Mouse (Mus musculus) kidney, adult 2 months (tissue): ENCODE measurements at regions not wholly inside any gene's neighbourhood (a gene's known extent, or its start where the extent isn't known, plus 50 kb on each side); places are given as distances from the start of the nearest gene placed in this dataset.

Experiments
- DNase-seq: peaks from one replicate; pipeline ENCODE4 v3.0.0; 2021
- H3K27ac ChIP-seq: fragments of 200-500 bp; 2 replicates; pipeline ENCODE4 v1.5.1; 2012; ENCODE audit warnings: low read depth, low read length, control low read depth, inconsistent platforms; ENCODE audit not compliant: insufficient read depth
- H3K27me3 ChIP-seq: fragments of 200-500 bp; replicated peaks from 2 replicates; pipeline ENCODE4 v1.6.1; 2012; ENCODE audit warnings: mild to moderate bottlenecking, moderate library complexity, low read length, inconsistent platforms; ENCODE audit not compliant: control insufficient read depth, insufficient read depth
- H3K36me3 ChIP-seq: fragments of 200-500 bp; 2 replicates; pipeline ENCODE4 v1.6.1; 2012; ENCODE audit warnings: mild to moderate bottlenecking, moderate library complexity, low read length, inconsistent platforms; ENCODE audit not compliant: control insufficient read depth, insufficient read depth
- H3K4me1 ChIP-seq: fragments of 200-500 bp; 2 replicates; pipeline ENCODE4 v1.6.1; 2011; ENCODE audit warnings: low read length; ENCODE audit not compliant: control insufficient read depth, insufficient read depth
- H3K4me3 ChIP-seq: fragments of 200-500 bp; 2 replicates; pipeline ENCODE4 v1.5.1; 2011; ENCODE audit warnings: mild to moderate bottlenecking, low read depth, low read length, control low read depth; ENCODE audit not compliant: insufficient read depth
- CTCF ChIP-seq: fragments of 200-500 bp; conservative IDR thresholded peaks from 2 replicates; pipeline ENCODE4 v1.5.1; 2011; ENCODE audit warnings: low read depth, mild to moderate bottlenecking, control low read depth, low read length, moderate library complexity, mixed read lengths; ENCODE audit not compliant: insufficient read depth, insufficient read length
- POLR2A ChIP-seq: fragments of 200-500 bp; IDR thresholded peaks from one replicate; pipeline ENCODE4 v1.6.1; 2011; ENCODE audit warnings: low read depth, low read length, control low read depth
- WGBS: fragments of 180-500 bp; shearing (Covaris S2); methylation state at CpG from one replicate; pipeline ENCODE4 v1.1.7; 2018; 5-methylcytosine and 5-hydroxymethylcytosine counted together

GRCm38 (mm10) chr15:42328535-42328934 is 2194.4 kb downstream of the 9330182O14Rik start:
- no peak overlapping the region for H3K4me3 ChIP-seq
- no peak for DNase-seq
- WGBS = 83% methylated on average over 6 of the region's 6 CpGs
- H3K4me1 ChIP-seq = no peaks in the 10 kb centered on the region
- TF ChIP-seq POLR2A (no peak), CTCF (no peak)
- H3K27ac ChIP-seq = no peak overlapping the region
- no peaks in the 10 kb centered on the region for H3K27me3 ChIP-seq
- no peaks in the 10 kb centered on the region for H3K36me3 ChIP-seq

DNA sequence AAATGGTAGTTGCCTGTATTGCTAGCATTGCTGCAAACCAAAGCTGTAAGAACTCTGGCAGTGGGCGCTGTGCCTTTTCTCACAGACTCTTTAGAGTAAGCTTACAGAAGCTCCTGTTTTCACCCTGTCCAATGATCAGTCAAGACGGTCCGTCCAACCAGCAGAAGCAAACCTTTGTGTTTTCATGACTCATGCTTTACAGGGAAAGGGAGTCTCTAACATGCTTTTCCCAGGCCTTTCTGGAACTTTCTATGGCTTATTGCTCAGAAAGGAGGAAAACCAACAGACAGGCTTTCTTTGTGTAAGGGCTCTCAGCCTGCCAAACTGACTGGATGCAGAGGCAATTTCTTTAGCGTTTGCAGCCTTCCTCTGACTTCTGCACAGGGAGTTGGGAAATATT is 2195.6 kb downstream of the 9330182O14Rik start:
- DNase-seq = no peak
- Histone ChIP-seq H3K4me3 (no peak overlapping the region), H3K27me3 (no peaks in the 10 kb centered on the region), H3K27ac (no peak overlapping the region), H3K4me1 (no peaks in the 10 kb centered on the region), H3K36me3 (no peaks in the 10 kb centered on the region)
- TF ChIP-seq CTCF = no peak
- no peak for TF ChIP-seq POLR2A
- WGBS = 75% methylated on average over 4 of the region's 4 CpGs

DNA sequence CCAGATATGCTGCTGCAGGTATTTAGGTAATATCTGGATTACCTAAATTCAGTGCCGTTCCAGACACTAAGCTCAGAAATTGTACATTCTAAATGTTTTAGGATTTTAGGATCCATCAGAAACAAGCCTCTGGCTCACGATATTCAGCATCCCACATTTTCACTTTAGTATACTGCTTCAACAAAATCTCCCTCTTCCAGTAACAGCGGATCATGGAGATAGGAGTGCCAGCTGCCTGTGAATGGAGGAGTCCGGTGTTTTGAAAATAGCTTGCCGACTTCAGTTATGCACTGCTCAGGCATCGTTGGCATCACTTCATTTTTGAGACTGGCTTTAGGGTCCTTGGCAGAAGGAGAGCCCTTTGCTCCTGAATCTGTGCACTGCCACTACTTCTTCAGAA is 2199.5 kb downstream of the 9330182O14Rik start:
- no peak overlapping the region for H3K4me3 ChIP-seq
- H3K36me3 ChIP-seq = no peaks in the 10 kb centered on the region
- TF ChIP-seq CTCF = no peak
- TF ChIP-seq POLR2A = no peak
- DNase-seq = no peak
- no peaks in the 10 kb centered on the region for H3K4me1 ChIP-seq
- no peaks in the 10 kb centered on the region for H3K27me3 ChIP-seq
- 89% methylated on average over 6 of the region's 6 CpGs for WGBS
- H3K27ac ChIP-seq = no peak overlapping the region

DNA sequence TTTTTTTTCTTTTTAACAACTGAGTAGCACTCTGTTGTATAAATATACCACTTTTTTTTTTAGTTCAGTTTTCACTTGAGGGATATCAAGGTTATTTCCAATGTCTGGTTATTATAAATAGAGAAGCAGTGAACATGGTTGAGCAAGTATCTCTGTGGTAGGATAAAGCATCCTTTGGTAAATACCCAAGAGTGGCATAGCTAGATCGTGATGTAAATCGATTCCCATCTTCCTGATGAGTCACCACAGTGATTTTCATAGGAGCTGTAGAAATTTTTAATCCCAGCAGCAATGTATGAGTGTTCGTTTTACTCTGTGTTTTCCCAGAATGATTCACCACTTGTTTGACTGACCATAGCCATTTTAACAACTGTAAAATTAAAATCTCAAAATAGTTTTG is 2212.0 kb downstream of the 9330182O14Rik start:
- TF ChIP-seq POLR2A (no peak), CTCF (no peak)
- 88% methylated on average over 3 of the region's 3 CpGs for WGBS
- H3K4me1 ChIP-seq = no peaks in the 10 kb centered on the region
- H3K36me3 ChIP-seq = no peaks in the 10 kb centered on the region
- H3K27ac ChIP-seq = no peak overlapping the region
- no peak for DNase-seq
- no peak overlapping the region for H3K4me3 ChIP-seq
- H3K27me3 ChIP-seq = no peaks in the 10 kb centered on the region

DNA sequence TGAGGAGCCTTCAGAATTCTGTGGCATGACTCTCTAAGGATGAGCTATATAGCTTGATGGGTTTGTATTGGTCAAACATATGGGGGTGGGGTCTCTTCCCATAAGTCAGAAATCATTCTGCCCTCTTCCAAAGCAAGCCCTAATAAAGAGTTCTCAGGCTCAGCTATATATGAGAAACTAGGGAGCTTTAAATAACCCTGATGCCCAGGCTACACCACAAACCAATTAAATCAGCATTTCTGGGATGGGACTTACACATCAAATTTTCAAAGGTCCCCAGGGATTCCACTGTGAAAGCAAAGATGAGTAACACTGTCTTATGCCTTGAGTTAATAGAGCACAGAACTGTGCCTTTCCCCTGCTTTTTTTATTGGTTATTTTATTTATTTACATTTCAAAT is 2227.7 kb downstream of the 9330182O14Rik start:
- H3K4me3 ChIP-seq = no peak overlapping the region
- no peaks in the 10 kb centered on the region for H3K27me3 ChIP-seq
- H3K27ac ChIP-seq = no peak overlapping the region
- H3K4me1 ChIP-seq = no peaks in the 10 kb centered on the region
- no peak for TF ChIP-seq CTCF
- TF ChIP-seq POLR2A = no peak
- DNase-seq = no peak
- H3K36me3 ChIP-seq = no peaks in the 10 kb centered on the region

DNA sequence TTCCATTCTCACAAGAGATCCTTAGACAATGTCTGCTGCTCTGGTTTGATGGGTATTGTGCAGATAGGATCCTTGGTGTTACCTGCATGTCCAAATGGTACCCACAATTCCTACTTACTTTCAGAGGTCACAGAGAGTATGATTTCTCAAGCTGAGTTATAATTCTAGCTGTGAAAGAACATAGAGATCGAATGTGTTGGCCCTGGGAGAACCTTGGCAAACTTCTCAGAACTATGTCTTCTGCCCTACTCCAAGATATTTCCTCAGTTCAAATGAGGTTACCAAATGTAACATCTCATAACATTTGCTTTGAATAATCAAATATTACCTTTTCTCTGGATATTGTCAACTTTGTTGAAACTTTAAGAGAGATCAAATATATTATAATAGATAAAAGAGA is 2230.8 kb downstream of the 9330182O14Rik start:
- Histone ChIP-seq H3K27me3 (no peaks in the 10 kb centered on the region), H3K27ac (no peak overlapping the region), H3K4me3 (no peak overlapping the region), H3K36me3 (no peaks in the 10 kb centered on the region), H3K4me1 (no peaks in the 10 kb centered on the region)
- DNase-seq = no peak
- 88% methylated on average over 1 of the region's 1 CpGs for WGBS
- TF ChIP-seq POLR2A (no peak), CTCF (no peak)

DNA sequence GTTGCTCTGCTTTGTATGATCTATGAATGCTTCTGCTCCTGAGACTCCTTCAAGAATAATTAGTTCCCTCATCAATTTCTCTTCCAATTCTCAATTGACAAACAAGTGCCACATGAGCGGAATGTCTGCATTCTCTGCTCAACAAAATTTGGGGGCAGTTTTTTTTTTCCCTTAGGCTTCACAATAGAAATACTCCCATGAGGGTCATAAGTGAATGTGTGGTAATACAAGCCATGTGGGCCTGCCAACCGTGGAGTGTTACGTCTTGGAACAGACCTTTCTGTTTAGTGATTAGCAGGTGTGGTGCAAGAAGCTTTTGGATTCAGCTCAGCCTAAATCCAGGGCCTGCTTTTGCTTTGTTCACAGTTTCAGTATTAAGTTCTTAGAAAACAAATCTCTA is 2232.6 kb downstream of the 9330182O14Rik start:
- 73% methylated on average over 3 of the region's 3 CpGs for WGBS
- no peak for DNase-seq
- H3K4me3 ChIP-seq = no peak overlapping the region
- no peaks in the 10 kb centered on the region for H3K4me1 ChIP-seq
- no peaks in the 10 kb centered on the region for H3K27me3 ChIP-seq
- no peaks in the 10 kb centered on the region for H3K36me3 ChIP-seq
- TF ChIP-seq CTCF (no peak), POLR2A (no peak)
- H3K27ac ChIP-seq = no peak overlapping the region

DNA sequence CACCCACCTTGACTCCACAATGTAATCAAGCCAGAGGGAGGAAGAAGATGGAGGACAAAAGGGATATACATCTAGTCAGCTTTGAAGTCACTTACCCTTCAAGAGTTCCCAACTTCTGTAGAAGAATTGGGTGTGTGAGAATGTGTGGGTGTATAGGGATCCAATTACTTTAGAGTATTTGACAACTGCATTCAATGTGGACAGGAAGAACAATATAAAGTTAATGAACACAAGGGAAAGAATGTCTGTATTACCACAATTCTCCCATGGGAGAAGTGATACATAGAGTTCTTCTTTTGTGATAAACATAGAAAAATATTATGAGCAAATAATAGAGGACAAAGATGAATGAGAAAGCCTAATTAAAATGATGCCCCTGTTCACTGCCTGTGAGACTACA is 2235.4 kb downstream of the 9330182O14Rik start:
- Histone ChIP-seq H3K27me3 (no peaks in the 10 kb centered on the region), H3K36me3 (no peaks in the 10 kb centered on the region)
- TF ChIP-seq POLR2A = no peak
- no peak for TF ChIP-seq CTCF

More for the DNA sequence above, 2235.4 kb downstream of the 9330182O14Rik start:
- no peak overlapping the region for H3K27ac ChIP-seq
- H3K4me3 ChIP-seq = no peak overlapping the region
- DNase-seq = no peak
- H3K4me1 ChIP-seq = no peaks in the 10 kb centered on the region
